ENCODE assay signal across 9 mouse cellular contexts in genomic region chr10:80281921-80282371, GRCm38 (mm10). TPM values are rescaled to one million over a fixed set of nuclear protein-coding genes. Genes with fewer than 3 reads are reported as not detected.
DNase-seq lines count a peak whose midpoint lies in the region; ATAC-seq and TF ChIP-seq lines count a peak whose summit lies in the region.
"Had no signal": no experiment of that assay in that cellular context is flagged by ENCODE, and none has a peak within 500 bp of the region (broad histone marks: within the 10 kb centered on the region; RNA-seq: fewer than 3 reads in every experiment).

No protein-coding gene starts in this region.

- H3K9me3 ChIP-seq in neural tube, embryonic 13.5 days: no peaks in the 10 kb centered on the region
- H3K9me3 ChIP-seq in forebrain, embryonic 11.5 days (ENCODE audit: control insufficient read depth, low read length): no peaks in the 10 kb centered on the region
- H3K9me3 ChIP-seq: hindbrain, embryonic 15.5 days had no signal

- peaks cover 4% of the 10 kb centered on the region; the same call in 1 of the 2 replicates for H3K79me2 ChIP-seq in liver, adult 2 months (ENCODE audit: control insufficient read depth, insufficient read depth, low read length)

- H3K36me3 ChIP-seq in liver, adult 2 months (ENCODE audit: control insufficient read depth, insufficient read depth, low read length): peaks cover 43% of the 10 kb centered on the region
- peaks cover 96% of the 10 kb centered on the region for H3K36me3 ChIP-seq in neural tube, embryonic 13.5 days
- peaks cover 26% of the 10 kb centered on the region for H3K36me3 ChIP-seq in forebrain, embryonic 11.5 days (ENCODE audit: control insufficient read depth, insufficient read depth, low read length)

- H3K27ac ChIP-seq in liver, adult 2 months (replicated peaks; ENCODE audit: insufficient read depth, low read depth, low read length): peak overlapping the region; percentile 81
- H3K27ac ChIP-seq in neural tube, embryonic 13.5 days (replicated peaks): peak overlapping the region; percentile 71
- no peak overlapping the region for H3K27ac ChIP-seq in forebrain, embryonic 11.5 days (ENCODE audit: low read depth, low read length)
- H3K27ac ChIP-seq: hindbrain, embryonic 15.5 days had no signal

- H3K27me3 ChIP-seq in liver, adult 2 months (ENCODE audit: control insufficient read depth, insufficient read depth, low read length): no peaks in the 10 kb centered on the region
- H3K27me3 ChIP-seq in neural tube, embryonic 13.5 days: no peaks in the 10 kb centered on the region
- H3K27me3 ChIP-seq in forebrain, embryonic 11.5 days (ENCODE audit: control insufficient read depth, insufficient read depth, low read length): no peaks in the 10 kb centered on the region
- H3K27me3 ChIP-seq: hindbrain, embryonic 15.5 days had no signal

- H3K4me1 ChIP-seq in liver, adult 2 months (ENCODE audit: control insufficient read depth, insufficient read depth, low read length): peaks cover 20% of the 10 kb centered on the region
- H3K4me1 ChIP-seq in neural tube, embryonic 13.5 days (replicated peaks): peaks cover 10% of the 10 kb centered on the region
- H3K4me1 ChIP-seq in forebrain, embryonic 11.5 days (replicated peaks; ENCODE audit: control insufficient read depth, insufficient read depth, low read length): no peaks in the 10 kb centered on the region

- H3K4me3 ChIP-seq in liver, adult 2 months (ENCODE audit: insufficient read depth, low read depth, low read length): no peak overlapping the region
- H3K4me3 ChIP-seq in neural tube, embryonic 13.5 days: no peak overlapping the region
- no peak overlapping the region for H3K4me3 ChIP-seq in forebrain, embryonic 11.5 days (ENCODE audit: low read depth, low read length)
- H3K4me3 ChIP-seq: hindbrain, embryonic 15.5 days had no signal

- WGBS in liver, adult 2 months: 19% methylated on average over 8 of the region's 8 CpGs
- WGBS in neural tube, embryonic 13.5 days: 53% methylated on average over 8 of the region's 8 CpGs
- 85% methylated on average over 8 of the region's 8 CpGs for WGBS in forebrain, embryonic 11.5 days

- ATAC-seq in neural tube, embryonic 13.5 days (ENCODE audit: low read depth): peak; percentile 52
- no peak for ATAC-seq in activated CD4-positive, CD25-positive, alpha-beta regulatory T cell, adult 4 months
- ATAC-seq in forebrain, embryonic 11.5 days (replicated peaks; ENCODE audit: low FRiP score): no peak

- peak overlapping the region; percentile 51 for H3K9ac ChIP-seq in liver, adult 2 months (ENCODE audit: low read depth, low read length)
- H3K9ac ChIP-seq in neural tube, embryonic 13.5 days: peak overlapping the region; percentile 31; the same call in 1 of the 2 replicates
- H3K9ac ChIP-seq in forebrain, embryonic 11.5 days (ENCODE audit: low read length): no peak overlapping the region
- H3K9ac ChIP-seq: hindbrain, embryonic 15.5 days had no signal

- H3K4me2 ChIP-seq in neural tube, embryonic 13.5 days: no peak overlapping the region
- no peak overlapping the region for H3K4me2 ChIP-seq in forebrain, embryonic 11.5 days (ENCODE audit: low read depth, low read length, severe bottlenecking)
- H3K4me2 ChIP-seq: hindbrain, embryonic 15.5 days had no signal

- peak; percentile 78 for DNase-seq in liver, adult 2 months (ENCODE audit: extremely low read depth, low read depth, low spot score)
- no peak for DNase-seq in liver
- DNase-seq in cerebellum, postnatal 14 days: peak; percentile 51 to 55
- peak; percentile 71 to 75 for DNase-seq in kidney, adult 8-10 months
- DNase-seq in ovary, postnatal 10 days (ENCODE audit: low spot score): no peak
- DNase-seq in forebrain, embryonic 11.5 days (ENCODE audit: low spot score): no peak

- TF ChIP-seq CTCF in liver, adult 2 months (IDR thresholded peaks at IDR 0.05; ENCODE audit: low read depth, low read length): no peak

- TF ChIP-seq POLR2A in liver, adult 2 months (IDR thresholded peaks at IDR 0.05; ENCODE audit: extremely low read depth, insufficient read depth, low read length): no peak

RNA-seq across cellular contexts. Expression of gene Rps15, which starts 10.3 kb away (rescaled TPM):
- total RNA-seq in liver, adult 2 months (2014; rRNA removed): 510 and 571 TPM in 2 replicates
- 686 and 1,012 TPM in 2 replicates for polyA plus RNA-seq in liver, adult 2 months (2012; rRNA removed)
- 573 and 601 TPM in 2 replicates for polyA plus RNA-seq in neural tube, embryonic 13.5 days (2015; fragmentation: Nextera tagmentation; extraction: Ambion mirVana)
- polyA plus RNA-seq in activated CD4-positive, CD25-positive, alpha-beta regulatory T cell, adult 4 months (2017; shearing (Covaris generic)): 1,000 to 10,000 TPM; 1,256 to 1,612 TPM
- polyA plus RNA-seq in forebrain, embryonic 11.5 days (2014; fragmentation: Nextera tagmentation; extraction: Ambion mirVana): 858 and 895 TPM in 2 replicates

RNA-seq across cellular contexts. Expression of gene Apc2, which starts 13.8 kb away (rescaled TPM):
- 0.09 and 0.20 TPM in 2 replicates for total RNA-seq in liver, adult 2 months (2014; rRNA removed)
- polyA plus RNA-seq in liver, adult 2 months (2012; rRNA removed): 0.19 and 0.20 TPM in 2 replicates
- 153 and 156 TPM in 2 replicates for polyA plus RNA-seq in neural tube, embryonic 13.5 days (2015; fragmentation: Nextera tagmentation; extraction: Ambion mirVana)
- under 1 TPM in 1 of 2 experiments, not detected in 1; 0.82 TPM for polyA plus RNA-seq in activated CD4-positive, CD25-positive, alpha-beta regulatory T cell, adult 4 months (2017; shearing (Covaris generic))
- polyA plus RNA-seq in forebrain, embryonic 11.5 days (2014; fragmentation: Nextera tagmentation; extraction: Ambion mirVana): 75.5 and 77.7 TPM in 2 replicates

RNA-seq across cellular contexts. Expression of gene Dazap1, which starts 20.7 kb away (rescaled TPM):
- total RNA-seq in liver, adult 2 months (2014; rRNA removed): 38.0 and 39.9 TPM in 2 replicates
- 39.9 and 43.5 TPM in 2 replicates for polyA plus RNA-seq in liver, adult 2 months (2012; rRNA removed)
- polyA plus RNA-seq in neural tube, embryonic 13.5 days (2015; fragmentation: Nextera tagmentation; extraction: Ambion mirVana): 59.8 and 66.5 TPM in 2 replicates
- 10 to 100 TPM; 15.4 to 19.6 TPM for polyA plus RNA-seq in activated CD4-positive, CD25-positive, alpha-beta regulatory T cell, adult 4 months (2017; shearing (Covaris generic))
- 53.2 and 55.4 TPM in 2 replicates for polyA plus RNA-seq in forebrain, embryonic 11.5 days (2014; fragmentation: Nextera tagmentation; extraction: Ambion mirVana)

RNA-seq across cellular contexts. Expression of gene Gamt, which starts 21.1 kb away (rescaled TPM):
- total RNA-seq in liver, adult 2 months (2014; rRNA removed): 241 and 277 TPM in 2 replicates
- 670 and 715 TPM in 2 replicates for polyA plus RNA-seq in liver, adult 2 months (2012; rRNA removed)
- polyA plus RNA-seq in neural tube, embryonic 13.5 days (2015; fragmentation: Nextera tagmentation; extraction: Ambion mirVana): 31.2 and 33.0 TPM in 2 replicates
- under 1 TPM in 1 of 2 experiments, not detected in 1; 0.34 TPM for polyA plus RNA-seq in activated CD4-positive, CD25-positive, alpha-beta regulatory T cell, adult 4 months (2017; shearing (Covaris generic))
- 20.4 and 24.1 TPM in 2 replicates for polyA plus RNA-seq in forebrain, embryonic 11.5 days (2014; fragmentation: Nextera tagmentation; extraction: Ambion mirVana)

RNA-seq across cellular contexts. Expression of gene Ndufs7, which starts 33.0 kb away (rescaled TPM):
- total RNA-seq in liver, adult 2 months (2014; rRNA removed): 165 and 186 TPM in 2 replicates
- polyA plus RNA-seq in liver, adult 2 months (2012; rRNA removed): 551 and 560 TPM in 2 replicates
- polyA plus RNA-seq in neural tube, embryonic 13.5 days (2015; fragmentation: Nextera tagmentation; extraction: Ambion mirVana): 250 and 275 TPM in 2 replicates
- 100 to 1,000 TPM; 205 to 250 TPM for polyA plus RNA-seq in activated CD4-positive, CD25-positive, alpha-beta regulatory T cell, adult 4 months (2017; shearing (Covaris generic))
- 219 and 265 TPM in 2 replicates for polyA plus RNA-seq in forebrain, embryonic 11.5 days (2014; fragmentation: Nextera tagmentation; extraction: Ambion mirVana)

Comparison
In these comparisons a context has a peak if more than half of its experiments do, and no peak if none do; other contexts are left out.
1. DNase-seq: peak in liver, adult 2 months (single experiment), cerebellum, postnatal 14 days (2 of 2) and kidney, adult 8-10 months (2 of 2); none in liver (single experiment), ovary, postnatal 10 days (single experiment) and forebrain, embryonic 11.5 days (single experiment).
2. RNA of gene Apc2, which starts 13.8 kb away (polyA plus RNA-seq): 153 to 156 TPM in neural tube, embryonic 13.5 days and 75.5 to 77.7 TPM in forebrain, embryonic 11.5 days; 0.82 TPM in activated CD4-positive, CD25-positive, alpha-beta regulatory T cell, adult 4 months and 0.19 to 0.20 TPM in liver, adult 2 months; every median in the first group is over 10 times any median in the second.